Mouse (Mus musculus): Measurements from ENCODE around the gene Rsrc2. TPM values are rescaled to one million over a fixed set of nuclear protein-coding genes. Genes with fewer than 3 reads are reported as not detected.
A peak's percentile ranks its signal among the peaks of the same experiment; 100 is the strongest.

Rsrc2 gene
- polyA plus RNA-seq, 1 experiment = 268 TPM

- H3K9me3 ChIP-seq (replicated peaks; ENCODE audit: control insufficient read depth, insufficient read depth, low read length, poor library complexity, severe bottlenecking) = no peaks in the 10 kb centered on the region
- no peaks in the 10 kb centered on the region for H3K4me1 ChIP-seq (ENCODE audit: control insufficient read depth, insufficient read depth, low read length)
- H3K9ac ChIP-seq (ENCODE audit: low read depth, poor library complexity, severe bottlenecking) = peak within 1 kb of the TSS; percentile 92
- peaks cover 8% of the 10 kb centered on the region for H3K36me3 ChIP-seq (ENCODE audit: control insufficient read depth, insufficient read depth, low read length, poor library complexity, severe bottlenecking)
- H3K27ac ChIP-seq (ENCODE audit: insufficient read depth, low read length) = no peak within 1 kb of the TSS
- TF ChIP-seq CTCF (IDR thresholded peaks at IDR 0.05; ENCODE audit: low read depth, low read length) (no peak), POLR2A (IDR thresholded peaks at IDR 0.05; ENCODE audit: insufficient read depth, low read length) (peak; percentile 46), EP300 (IDR thresholded peaks at IDR 0.05; ENCODE audit: insufficient read depth, low read depth, low read length) (no peak)
- H3K4me3 ChIP-seq (ENCODE audit: low read depth, low read length) = peak within 1 kb of the TSS; percentile 96
- no peaks in the 10 kb centered on the region for H3K27me3 ChIP-seq (ENCODE audit: control insufficient read depth, insufficient read depth, low read length, poor library complexity, severe bottlenecking)
These were observed 28.6 kb downstream of the Rsrc2 start, which contains the start of gene Zcchc8 for GRCm38 (mm10) chr5:123720328-123721311. Gene Zcchc8, minus strand, starts transcription at chr5:123721100.

- peaks cover 51% of the 10 kb centered on the region for H3K36me3 ChIP-seq (ENCODE audit: control insufficient read depth, insufficient read depth, low read length, poor library complexity, severe bottlenecking)
- no peaks in the 10 kb centered on the region for H3K4me1 ChIP-seq (ENCODE audit: control insufficient read depth, insufficient read depth, low read length)
- no peak overlapping the region for H3K27ac ChIP-seq (ENCODE audit: insufficient read depth, low read length)
- H3K27me3 ChIP-seq (ENCODE audit: control insufficient read depth, insufficient read depth, low read length, poor library complexity, severe bottlenecking) = no peaks in the 10 kb centered on the region
- no peak overlapping the region for H3K9ac ChIP-seq (ENCODE audit: low read depth, poor library complexity, severe bottlenecking)
- no peaks in the 10 kb centered on the region for H3K9me3 ChIP-seq (replicated peaks; ENCODE audit: control insufficient read depth, insufficient read depth, low read length, poor library complexity, severe bottlenecking)
- no peak for TF ChIP-seq POLR2A (IDR thresholded peaks at IDR 0.05; ENCODE audit: insufficient read depth, low read length)
- TF ChIP-seq EP300 (IDR thresholded peaks at IDR 0.05; ENCODE audit: insufficient read depth, low read depth, low read length) = no peak
- TF ChIP-seq CTCF (IDR thresholded peaks at IDR 0.05; ENCODE audit: low read depth, low read length) = no peak
- no peak overlapping the region for H3K4me3 ChIP-seq (ENCODE audit: low read depth, low read length)
These were observed 34.6 kb downstream of the Rsrc2 start for GRCm38 (mm10) chr5:123714622-123715021.

- no peak overlapping the region for H3K27ac ChIP-seq (ENCODE audit: insufficient read depth, low read length)
- H3K9me3 ChIP-seq (replicated peaks; ENCODE audit: control insufficient read depth, insufficient read depth, low read length, poor library complexity, severe bottlenecking) = no peaks in the 10 kb centered on the region
- no peaks in the 10 kb centered on the region for H3K4me1 ChIP-seq (ENCODE audit: control insufficient read depth, insufficient read depth, low read length)
- no peak overlapping the region for H3K4me3 ChIP-seq (ENCODE audit: low read depth, low read length)
- H3K27me3 ChIP-seq (ENCODE audit: control insufficient read depth, insufficient read depth, low read length, poor library complexity, severe bottlenecking) = no peaks in the 10 kb centered on the region
- peaks cover 56% of the 10 kb centered on the region for H3K36me3 ChIP-seq (ENCODE audit: control insufficient read depth, insufficient read depth, low read length, poor library complexity, severe bottlenecking)
- TF ChIP-seq EP300 (IDR thresholded peaks at IDR 0.05; ENCODE audit: insufficient read depth, low read depth, low read length) = no peak
- TF ChIP-seq CTCF (IDR thresholded peaks at IDR 0.05; ENCODE audit: low read depth, low read length) = no peak
- no peak for TF ChIP-seq POLR2A (IDR thresholded peaks at IDR 0.05; ENCODE audit: insufficient read depth, low read length)
- no peak overlapping the region for H3K9ac ChIP-seq (ENCODE audit: low read depth, poor library complexity, severe bottlenecking)
These were observed 35.4 kb downstream of the Rsrc2 start for GRCm38 (mm10) chr5:123713782-123714181.

GRCm38 (mm10) chr5:123709571-123709970, 39.6 kb downstream of the Rsrc2 start:
- Histone ChIP-seq H3K27ac (ENCODE audit: insufficient read depth, low read length) (no peak overlapping the region), H3K9me3 (replicated peaks; ENCODE audit: control insufficient read depth, insufficient read depth, low read length, poor library complexity, severe bottlenecking) (no peaks in the 10 kb centered on the region), H3K27me3 (ENCODE audit: control insufficient read depth, insufficient read depth, low read length, poor library complexity, severe bottlenecking) (no peaks in the 10 kb centered on the region)

GRCm38 (mm10) chr5:123708598-123708997, 40.6 kb downstream of the Rsrc2 start:
- H3K27me3 ChIP-seq (ENCODE audit: control insufficient read depth, insufficient read depth, low read length, poor library complexity, severe bottlenecking) = no peaks in the 10 kb centered on the region
- H3K9me3 ChIP-seq (replicated peaks; ENCODE audit: control insufficient read depth, insufficient read depth, low read length, poor library complexity, severe bottlenecking) = no peaks in the 10 kb centered on the region
- no peak overlapping the region for H3K9ac ChIP-seq (ENCODE audit: low read depth, poor library complexity, severe bottlenecking)
- no peak overlapping the region for H3K4me3 ChIP-seq (ENCODE audit: low read depth, low read length)
- no peak overlapping the region for H3K27ac ChIP-seq (ENCODE audit: insufficient read depth, low read length)
- peaks cover 64% of the 10 kb centered on the region for H3K36me3 ChIP-seq (ENCODE audit: control insufficient read depth, insufficient read depth, low read length, poor library complexity, severe bottlenecking)
- no peaks in the 10 kb centered on the region for H3K4me1 ChIP-seq (ENCODE audit: control insufficient read depth, insufficient read depth, low read length)
- TF ChIP-seq EP300 (IDR thresholded peaks at IDR 0.05; ENCODE audit: insufficient read depth, low read depth, low read length) (no peak), POLR2A (IDR thresholded peaks at IDR 0.05; ENCODE audit: insufficient read depth, low read length) (no peak), CTCF (IDR thresholded peaks at IDR 0.05; ENCODE audit: low read depth, low read length) (no peak)

More at GRCm38 (mm10) chr5:123709571-123709970, 39.6 kb downstream of the Rsrc2 start:
- Histone ChIP-seq H3K36me3 (ENCODE audit: control insufficient read depth, insufficient read depth, low read length, poor library complexity, severe bottlenecking) (peaks cover 71% of the 10 kb centered on the region), H3K9ac (ENCODE audit: low read depth, poor library complexity, severe bottlenecking) (no peak overlapping the region), H3K4me1 (ENCODE audit: control insufficient read depth, insufficient read depth, low read length) (no peaks in the 10 kb centered on the region), H3K4me3 (ENCODE audit: low read depth, low read length) (no peak overlapping the region)
- TF ChIP-seq POLR2A (IDR thresholded peaks at IDR 0.05; ENCODE audit: insufficient read depth, low read length) (no peak), CTCF (IDR thresholded peaks at IDR 0.05; ENCODE audit: low read depth, low read length) (no peak), EP300 (IDR thresholded peaks at IDR 0.05; ENCODE audit: insufficient read depth, low read depth, low read length) (no peak)

- Histone ChIP-seq H3K36me3 (ENCODE audit: control insufficient read depth, insufficient read depth, low read length, poor library complexity, severe bottlenecking) (peaks cover 40% of the 10 kb centered on the region), H3K4me1 (ENCODE audit: control insufficient read depth, insufficient read depth, low read length) (no peaks in the 10 kb centered on the region), H3K9me3 (replicated peaks; ENCODE audit: control insufficient read depth, insufficient read depth, low read length, poor library complexity, severe bottlenecking) (no peaks in the 10 kb centered on the region), H3K4me3 (ENCODE audit: low read depth, low read length) (no peak overlapping the region), H3K27ac (ENCODE audit: insufficient read depth, low read length) (no peak overlapping the region), H3K9ac (ENCODE audit: low read depth, poor library complexity, severe bottlenecking) (no peak overlapping the region), H3K27me3 (ENCODE audit: control insufficient read depth, insufficient read depth, low read length, poor library complexity, severe bottlenecking) (no peaks in the 10 kb centered on the region)
- no peak for TF ChIP-seq CTCF (IDR thresholded peaks at IDR 0.05; ENCODE audit: low read depth, low read length)
- no peak for TF ChIP-seq EP300 (IDR thresholded peaks at IDR 0.05; ENCODE audit: insufficient read depth, low read depth, low read length)
- TF ChIP-seq POLR2A (IDR thresholded peaks at IDR 0.05; ENCODE audit: insufficient read depth, low read length) = no peak
These were observed 48.6 kb downstream of the Rsrc2 start for GRCm38 (mm10) chr5:123700625-123701024.
